Mouse (Mus musculus) cerebellum, postnatal 14 days (tissue): Measurements from ENCODE around the gene Sel1l.
A peak's percentile ranks its signal among the peaks of the same experiment; 100 is the strongest.
"Not testable (repeated sequence)": the region's sequence is repeated elsewhere in the genome, so short reads cannot be mapped to it uniquely, and the experiment has no call there.

Experiments
- DNase-seq, 2 experiments: peaks; one replicate each; pipeline ENCODE4 v3.0.0; 2021; ENCODE audit warnings: mixed read lengths in 2 of 2

Sel1l gene

GRCm38 (mm10) chr12:91815990-91816389, 33.0 kb downstream of the Sel1l start:
- peak; percentile 55 to 64 for DNase-seq

GRCm38 (mm10) chr12:91815552-91815951, 33.4 kb downstream of the Sel1l start:
- no peak for DNase-seq

- no peak for DNase-seq
Measured at GRCm38 (mm10) chr12:91808911-91809310, 40.0 kb downstream of the Sel1l start.

- DNase-seq = no peak
Measured at GRCm38 (mm10) chr12:91807761-91808160, 41.2 kb downstream of the Sel1l start.

GRCm38 (mm10) chr12:91807095-91807494, 41.9 kb downstream of the Sel1l start:
- DNase-seq = no peak

- DNase-seq = no peak
Measured at GRCm38 (mm10) chr12:91804262-91804661, 44.7 kb downstream of the Sel1l start.

- DNase-seq = no peak
Measured at GRCm38 (mm10) chr12:91803207-91803932, 45.6 kb downstream of the Sel1l start.

GRCm38 (mm10) chr12:91802586-91803206, 46.3 kb downstream of the Sel1l start:
- DNase-seq = no peak

GRCm38 (mm10) chr12:91800861-91801385, 48.0 kb downstream of the Sel1l start:
- DNase-seq = peak; percentile 28 to 58

- DNase-seq = no peak
Measured at GRCm38 (mm10) chr12:91799821-91800335, 49.1 kb downstream of the Sel1l start.

- DNase-seq = peak; percentile 45 to 75
Measured at GRCm38 (mm10) chr12:91799379-91799773, 49.6 kb downstream of the Sel1l start.

GRCm38 (mm10) chr12:91798720-91799378, 50.1 kb downstream of the Sel1l start:
- peak; percentile 10 to 47 for DNase-seq

- DNase-seq = no peak
Measured at GRCm38 (mm10) chr12:91796774-91797173, 52.2 kb downstream of the Sel1l start.

- DNase-seq = no peak
Measured at GRCm38 (mm10) chr12:91793266-91793665, 55.7 kb downstream of the Sel1l start.

- DNase-seq = no peak
Measured at GRCm38 (mm10) chr12:91791822-91792221, 57.1 kb downstream of the Sel1l start.

- peak; percentile 75 to 76 for DNase-seq
Measured at GRCm38 (mm10) chr12:91789801-91790200, 59.2 kb downstream of the Sel1l start.

GRCm38 (mm10) chr12:91788446-91788845, 60.5 kb downstream of the Sel1l start:
- not testable (repeated sequence) for DNase-seq

GRCm38 (mm10) chr12:91787959-91788437, 61.0 kb downstream of the Sel1l start, which contains the start of gene Ston2:
Gene Ston2 (minus strand): TSS chr12:91788387.
- DNase-seq = no peak

GRCm38 (mm10) chr12:91786355-91786754, 62.6 kb downstream of the Sel1l start:
- no peak for DNase-seq

GRCm38 (mm10) chr12:91781432-91781831, 67.5 kb downstream of the Sel1l start:
- DNase-seq = no peak

- no peak for DNase-seq
Measured at GRCm38 (mm10) chr12:91780531-91780930, 68.4 kb downstream of the Sel1l start.

- DNase-seq = peak; percentile 78 to 82
Measured at GRCm38 (mm10) chr12:91779004-91779365, 70.0 kb downstream of the Sel1l start.
